Mouse (Mus musculus): ENCODE data around the gene Sez6. TPM values are rescaled to one million over a fixed set of nuclear protein-coding genes. Genes with fewer than 3 reads are reported as not detected.
A peak's percentile ranks its signal among the peaks of the same experiment; 100 is the strongest.

Gene Sez6
- polyA plus RNA-seq, 1 experiment from 2014 or later, result 132 TPM

DNA sequence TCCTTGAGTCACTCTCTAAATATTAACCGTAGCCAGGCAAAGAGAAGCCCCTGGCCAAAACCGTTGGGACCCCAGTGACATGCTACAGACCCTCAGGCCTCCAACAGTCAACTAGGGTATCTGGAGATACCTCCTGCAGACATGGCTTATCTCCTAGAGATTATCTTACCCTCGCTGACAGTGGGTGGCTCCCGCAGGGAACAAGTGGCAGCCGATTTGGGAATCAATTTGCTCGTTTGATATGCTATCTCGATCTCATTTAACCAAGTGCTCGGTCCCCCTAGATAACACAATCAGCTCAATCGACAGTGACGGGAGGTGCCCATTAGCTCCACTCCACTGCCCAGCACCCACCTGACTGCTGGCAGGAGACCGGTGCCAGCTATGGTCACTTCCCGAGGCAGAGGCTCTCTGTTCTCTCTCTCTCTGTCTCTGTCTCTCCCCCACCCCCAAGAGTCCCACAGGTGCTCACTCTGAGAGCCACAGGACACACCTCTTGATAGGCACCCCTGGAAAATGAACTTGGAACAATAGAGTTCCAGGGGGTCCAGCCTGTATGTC lies 19.6 kb downstream of the Sez6 start:
- H3K27me3 ChIP-seq (replicated peaks; ENCODE audit: control insufficient read depth, insufficient read depth, low read length), result no peaks in the 10 kb centered on the region; the same call in 1 of the 2 replicates
- no peak overlapping the region for H3K4me2 ChIP-seq (ENCODE audit: low read length)
- 25% methylated on average over 12 of the region's 12 CpGs for WGBS
- H3K4me3 ChIP-seq (ENCODE audit: low read length), result no peak overlapping the region
- peaks cover 19% of the 10 kb centered on the region for H3K4me1 ChIP-seq (ENCODE audit: control insufficient read depth, insufficient read depth, low read depth, low read length)
- ATAC-seq, result peak; percentile 7; the same call in 1 of the 2 replicates
- no peak overlapping the region for H3K9ac ChIP-seq (ENCODE audit: low read depth, low read length)
- peak overlapping the region; percentile 48; the same call in 1 of the 2 replicates for H3K27ac ChIP-seq (ENCODE audit: low read depth, low read length)
- peaks cover 4% of the 10 kb centered on the region for H3K36me3 ChIP-seq (ENCODE audit: control insufficient read depth, insufficient read depth, low read length)
- no peaks in the 10 kb centered on the region for H3K9me3 ChIP-seq (ENCODE audit: control insufficient read depth, low read length)

DNA sequence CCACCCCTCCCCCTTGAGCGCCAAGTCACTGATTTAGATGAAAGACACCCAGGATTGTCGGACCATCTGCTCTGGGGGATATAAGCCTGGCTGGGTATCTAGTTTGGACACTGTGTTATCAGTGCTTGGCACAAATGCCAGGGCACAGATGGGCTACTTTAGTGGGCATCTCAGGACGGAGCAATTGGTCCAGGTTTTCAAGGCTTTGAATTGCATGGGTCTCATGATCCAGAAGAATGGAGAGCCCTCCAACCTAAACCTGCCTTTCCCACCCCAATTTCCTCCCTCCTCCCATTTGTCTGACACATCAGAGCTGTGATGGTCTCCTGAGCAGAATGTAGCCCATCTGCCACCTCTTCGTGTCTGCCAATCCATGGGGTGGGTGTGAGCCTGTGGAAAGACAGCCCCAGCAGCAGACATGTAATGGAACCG lies 20.2 kb downstream of the Sez6 start:
- no peak overlapping the region; the same call in 1 of the 2 replicates for H3K27ac ChIP-seq (ENCODE audit: low read depth, low read length)
- peaks cover 19% of the 10 kb centered on the region for H3K4me1 ChIP-seq (ENCODE audit: control insufficient read depth, insufficient read depth, low read depth, low read length)
- H3K27me3 ChIP-seq (replicated peaks; ENCODE audit: control insufficient read depth, insufficient read depth, low read length), result no peaks in the 10 kb centered on the region; the same call in 1 of the 2 replicates
- no peaks in the 10 kb centered on the region for H3K9me3 ChIP-seq (ENCODE audit: control insufficient read depth, low read length)
- 57% methylated on average over 5 of the region's 5 CpGs for WGBS
- no peak overlapping the region for H3K4me2 ChIP-seq (ENCODE audit: low read length)
- H3K9ac ChIP-seq (ENCODE audit: low read depth, low read length), result no peak overlapping the region
- ATAC-seq, result peak; percentile 66
- peaks cover 4% of the 10 kb centered on the region for H3K36me3 ChIP-seq (ENCODE audit: control insufficient read depth, insufficient read depth, low read length)
- H3K4me3 ChIP-seq (ENCODE audit: low read length), result no peak overlapping the region

DNA sequence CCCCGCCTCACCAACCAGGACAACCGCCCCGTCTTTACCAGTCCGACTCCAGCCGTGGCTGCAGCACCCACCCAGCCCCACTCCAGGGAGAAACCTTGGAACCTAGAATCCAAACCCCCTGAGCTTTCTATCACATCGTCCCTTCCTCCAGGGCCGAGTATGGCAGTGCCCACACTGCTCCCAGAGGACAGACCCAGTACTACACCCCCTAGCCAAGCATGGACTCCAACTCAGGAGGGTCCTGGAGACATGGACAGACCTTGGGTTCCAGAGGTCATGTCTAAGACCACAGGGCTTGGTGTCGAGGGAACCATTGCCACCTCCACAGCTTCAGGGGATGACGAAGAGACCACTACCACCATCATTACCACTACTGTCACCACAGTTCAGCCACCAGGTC lies 23.1 kb downstream of the Sez6 start:
- Histone ChIP-seq H3K4me1 (ENCODE audit: control insufficient read depth, insufficient read depth, low read depth, low read length) (peaks cover 11% of the 10 kb centered on the region), H3K9ac (ENCODE audit: low read depth, low read length) (no peak overlapping the region), H3K27ac (ENCODE audit: low read depth, low read length) (no peak overlapping the region), H3K9me3 (ENCODE audit: control insufficient read depth, low read length) (no peaks in the 10 kb centered on the region), H3K36me3 (ENCODE audit: control insufficient read depth, insufficient read depth, low read length) (peaks cover 4% of the 10 kb centered on the region), H3K4me3 (ENCODE audit: low read length) (no peak overlapping the region), H3K4me2 (ENCODE audit: low read length) (no peak overlapping the region), H3K27me3 (replicated peaks; ENCODE audit: control insufficient read depth, insufficient read depth, low read length) (no peaks in the 10 kb centered on the region; the same call in 1 of the 2 replicates)
- ATAC-seq, result no peak
- WGBS, result 52% methylated on average over 9 of the region's 9 CpGs

DNA sequence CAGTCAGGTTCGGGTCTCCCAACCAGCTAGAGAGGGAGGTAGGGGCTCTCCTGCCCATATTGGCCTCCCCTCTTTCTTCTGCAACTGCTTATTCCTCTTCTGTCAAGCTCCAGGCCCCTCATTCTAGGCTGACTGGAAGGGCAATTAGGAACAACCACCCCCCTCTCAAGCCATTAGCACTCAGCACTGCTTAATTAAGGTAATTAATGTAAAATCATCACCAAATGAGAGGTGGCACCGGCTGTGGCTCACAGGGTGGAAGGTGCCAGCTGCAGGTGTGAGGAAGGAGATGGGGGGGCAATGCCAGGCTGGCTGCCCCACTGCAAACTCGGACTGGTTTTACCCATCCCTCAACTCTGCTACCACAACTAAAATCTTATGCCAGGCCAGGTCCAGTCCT lies 25.8 kb downstream of the Sez6 start:
- Histone ChIP-seq H3K27ac (ENCODE audit: low read depth, low read length) (no peak overlapping the region), H3K9me3 (ENCODE audit: control insufficient read depth, low read length) (no peaks in the 10 kb centered on the region), H3K9ac (ENCODE audit: low read depth, low read length) (no peak overlapping the region), H3K4me3 (ENCODE audit: low read length) (no peak overlapping the region), H3K36me3 (ENCODE audit: control insufficient read depth, insufficient read depth, low read length) (peaks cover 4% of the 10 kb centered on the region), H3K4me1 (ENCODE audit: control insufficient read depth, insufficient read depth, low read depth, low read length) (peaks cover 21% of the 10 kb centered on the region), H3K27me3 (replicated peaks; ENCODE audit: control insufficient read depth, insufficient read depth, low read length) (no peaks in the 10 kb centered on the region; the same call in 1 of the 2 replicates), H3K4me2 (ENCODE audit: low read length) (no peak overlapping the region)
- ATAC-seq, result no peak
- WGBS, result 51% methylated on average over 3 of the region's 3 CpGs

DNA sequence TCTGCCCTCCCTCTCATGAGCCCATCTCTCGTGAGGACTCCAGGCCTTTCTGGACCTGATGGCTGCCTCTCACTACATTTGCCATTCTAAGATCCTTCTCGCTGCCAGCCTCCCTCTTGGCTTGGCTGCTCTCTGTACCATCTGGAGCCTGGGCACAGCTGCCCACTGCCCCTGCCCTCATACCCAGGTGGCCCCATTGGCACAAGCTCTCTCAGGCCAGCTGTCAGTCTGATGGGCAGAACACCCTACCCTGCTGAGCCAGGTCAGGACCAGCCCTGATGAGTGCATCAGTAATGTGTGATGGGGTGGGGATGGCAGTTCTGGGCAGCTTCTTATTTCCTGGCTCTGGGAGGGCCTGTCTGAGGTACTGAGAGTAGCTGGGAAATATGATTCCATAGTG lies 27.7 kb downstream of the Sez6 start:
- Histone ChIP-seq H3K9me3 (ENCODE audit: control insufficient read depth, low read length) (no peaks in the 10 kb centered on the region), H3K4me3 (ENCODE audit: low read length) (no peak overlapping the region), H3K27ac (ENCODE audit: low read depth, low read length) (no peak overlapping the region), H3K27me3 (replicated peaks; ENCODE audit: control insufficient read depth, insufficient read depth, low read length) (no peaks in the 10 kb centered on the region; the same call in 1 of the 2 replicates), H3K9ac (ENCODE audit: low read depth, low read length) (0 out of 2 replicates have a peak overlapping the region, but pooled peaks have one; percentile 11), H3K4me1 (ENCODE audit: control insufficient read depth, insufficient read depth, low read depth, low read length) (peaks cover 21% of the 10 kb centered on the region), H3K4me2 (ENCODE audit: low read length) (no peak overlapping the region), H3K36me3 (ENCODE audit: control insufficient read depth, insufficient read depth, low read length) (peaks cover 4% of the 10 kb centered on the region)
- WGBS, result 41% methylated on average over 2 of the region's 2 CpGs
- ATAC-seq, result peak; percentile 60

DNA sequence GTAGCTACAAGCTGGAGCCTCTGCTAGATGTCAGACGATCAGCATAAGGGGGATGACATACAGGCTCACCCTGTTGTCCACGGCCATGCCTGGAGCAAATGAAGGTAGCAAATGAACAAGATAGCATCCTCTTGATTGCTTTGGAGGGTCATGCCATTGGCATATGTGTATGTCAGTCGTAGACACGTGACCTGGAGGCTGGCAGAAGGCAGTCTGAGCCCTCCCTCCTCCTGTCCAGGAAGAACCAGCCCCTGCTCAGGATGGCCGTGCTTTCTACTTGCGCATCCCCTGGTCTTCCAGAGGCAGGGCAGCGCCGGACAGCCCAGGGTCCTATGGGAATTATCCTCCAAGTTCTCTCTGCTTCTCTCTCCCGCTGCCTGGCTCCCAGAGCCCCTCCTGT lies 28.3 kb downstream of the Sez6 start:
- Histone ChIP-seq H3K4me1 (ENCODE audit: control insufficient read depth, insufficient read depth, low read depth, low read length) (peaks cover 21% of the 10 kb centered on the region), H3K27ac (ENCODE audit: low read depth, low read length) (peak overlapping the region; percentile 45; the same call in 1 of the 2 replicates), H3K36me3 (ENCODE audit: control insufficient read depth, insufficient read depth, low read length) (peaks cover 2% of the 10 kb centered on the region), H3K4me3 (ENCODE audit: low read length) (no peak overlapping the region), H3K4me2 (ENCODE audit: low read length) (no peak overlapping the region), H3K27me3 (replicated peaks; ENCODE audit: control insufficient read depth, insufficient read depth, low read length) (no peaks in the 10 kb centered on the region; the same call in 1 of the 2 replicates), H3K9ac (ENCODE audit: low read depth, low read length) (0 out of 2 replicates have a peak overlapping the region, but pooled peaks have one; percentile 9), H3K9me3 (ENCODE audit: control insufficient read depth, low read length) (no peaks in the 10 kb centered on the region)
- ATAC-seq, result no peak
- 63% methylated on average over 9 of the region's 9 CpGs for WGBS

DNA sequence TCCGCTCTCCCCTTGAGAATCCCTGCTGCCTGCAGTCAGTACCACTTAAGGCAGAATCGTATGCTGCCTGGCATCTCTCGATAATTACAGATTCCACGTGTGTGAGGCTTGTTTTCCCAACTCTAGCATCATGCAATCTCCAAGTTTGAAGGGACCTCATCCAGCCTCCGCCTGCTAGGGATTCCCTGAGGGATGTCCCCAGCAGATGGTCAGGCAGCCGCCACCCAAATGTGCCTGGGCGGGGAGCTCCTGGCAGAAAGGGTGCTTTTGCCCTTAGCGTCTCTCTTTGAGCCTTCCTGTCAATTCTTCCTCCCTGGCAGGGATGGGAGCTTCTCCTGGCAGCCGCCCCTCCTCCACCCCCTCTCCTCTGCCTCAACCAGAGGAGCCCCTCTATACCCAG lies 29.6 kb downstream of the Sez6 start:
- Histone ChIP-seq H3K4me2 (ENCODE audit: low read length) (no peak overlapping the region), H3K4me1 (ENCODE audit: control insufficient read depth, insufficient read depth, low read depth, low read length) (peaks cover 30% of the 10 kb centered on the region), H3K27ac (ENCODE audit: low read depth, low read length) (no peak overlapping the region), H3K36me3 (ENCODE audit: control insufficient read depth, insufficient read depth, low read length) (no peaks in the 10 kb centered on the region), H3K27me3 (replicated peaks; ENCODE audit: control insufficient read depth, insufficient read depth, low read length) (no peaks in the 10 kb centered on the region), H3K9me3 (ENCODE audit: control insufficient read depth, low read length) (no peaks in the 10 kb centered on the region), H3K4me3 (ENCODE audit: low read length) (no peak overlapping the region), H3K9ac (ENCODE audit: low read depth, low read length) (no peak overlapping the region)
- ATAC-seq, result no peak
- WGBS, result 34% methylated on average over 9 of the region's 9 CpGs

DNA sequence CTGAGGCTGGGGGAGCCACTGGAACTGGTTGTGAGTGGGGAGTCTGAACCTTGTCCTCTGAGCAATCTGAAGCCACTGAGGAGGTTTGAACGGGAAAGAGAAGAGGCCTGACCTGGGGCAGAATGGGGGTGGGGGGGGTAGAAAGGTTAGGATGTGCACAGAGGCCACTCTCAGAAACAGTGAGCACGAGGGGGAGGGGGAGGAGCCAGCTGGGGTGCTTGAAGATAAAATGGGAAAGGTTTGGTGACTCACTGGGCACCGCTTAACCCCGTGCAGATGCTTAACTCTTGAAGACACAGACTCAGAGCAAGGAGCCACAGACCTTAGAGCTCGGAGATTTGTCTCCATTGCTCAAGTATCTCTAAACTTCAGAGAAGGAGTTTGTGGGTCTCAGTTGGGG lies 30.3 kb downstream of the Sez6 start:
- whole genome bisulfite sequencing, result 49% methylated on average over 5 of the region's 5 CpGs

DNA sequence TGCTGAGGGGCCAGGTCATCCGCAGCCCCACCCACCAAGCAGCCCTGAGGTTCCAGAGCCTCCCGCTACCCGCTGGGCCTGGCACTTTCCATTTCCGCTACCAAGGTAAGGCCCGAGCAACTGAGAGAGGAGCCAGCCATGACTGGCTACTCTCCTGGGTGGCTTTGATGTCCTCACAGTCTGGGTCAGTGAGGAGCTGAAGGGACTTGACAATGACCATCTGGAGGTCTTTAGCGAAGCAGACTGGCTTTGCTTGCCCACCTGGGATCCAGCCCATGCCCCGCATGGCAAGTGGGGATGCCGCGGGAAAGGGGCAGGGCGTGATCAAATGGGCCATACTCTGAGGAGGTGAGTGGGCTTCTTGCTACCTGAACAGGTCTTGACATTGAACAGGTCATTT lies 32.3 kb downstream of the Sez6 start:
- 88% methylated on average over 10 of the region's 10 CpGs for WGBS
- ATAC-seq, result no peak
- no peak overlapping the region for H3K4me2 ChIP-seq (ENCODE audit: low read length)
- peaks cover 46% of the 10 kb centered on the region for H3K4me1 ChIP-seq (ENCODE audit: control insufficient read depth, insufficient read depth, low read depth, low read length)
- no peak overlapping the region for H3K9ac ChIP-seq (ENCODE audit: low read depth, low read length)
- no peaks in the 10 kb centered on the region for H3K27me3 ChIP-seq (replicated peaks; ENCODE audit: control insufficient read depth, insufficient read depth, low read length)
- H3K27ac ChIP-seq (ENCODE audit: low read depth, low read length), result no peak overlapping the region
- no peaks in the 10 kb centered on the region for H3K9me3 ChIP-seq (ENCODE audit: control insufficient read depth, low read length)
- no peaks in the 10 kb centered on the region for H3K36me3 ChIP-seq (ENCODE audit: control insufficient read depth, insufficient read depth, low read length)
- no peak overlapping the region for H3K4me3 ChIP-seq (ENCODE audit: low read length)

More for the DNA sequence above, 30.3 kb downstream of the Sez6 start:
- Histone ChIP-seq H3K4me1 (ENCODE audit: control insufficient read depth, insufficient read depth, low read depth, low read length) (peaks cover 37% of the 10 kb centered on the region), H3K4me3 (ENCODE audit: low read length) (no peak overlapping the region), H3K27me3 (replicated peaks; ENCODE audit: control insufficient read depth, insufficient read depth, low read length) (no peaks in the 10 kb centered on the region), H3K27ac (ENCODE audit: low read depth, low read length) (no peak overlapping the region), H3K36me3 (ENCODE audit: control insufficient read depth, insufficient read depth, low read length) (no peaks in the 10 kb centered on the region), H3K4me2 (ENCODE audit: low read length) (no peak overlapping the region), H3K9ac (ENCODE audit: low read depth, low read length) (no peak overlapping the region), H3K9me3 (ENCODE audit: control insufficient read depth, low read length) (no peaks in the 10 kb centered on the region)
- ATAC-seq, result no peak

Data from hindbrain, embryonic 16.5 days (tissue).